Mouse (Mus musculus) forebrain, embryonic 14.5 days (tissue): ENCODE data around the gene Ceacam1. TPM values are rescaled to one million over a fixed set of nuclear protein-coding genes. Genes with fewer than 3 reads are reported as not detected.
A peak's percentile ranks its signal among the peaks of the same experiment; 100 is the strongest.
"Not testable (repeated sequence)": the region's sequence is repeated elsewhere in the genome, so short reads cannot be mapped to it uniquely, and the experiment has no call there.

Experiments
- ATAC-seq: fragments of 200-750 bp; cut with Nextera tagmentation; 2 replicates; pipeline ENCODE4 v1.8.0; 2017; ENCODE audit warnings: mild to moderate bottlenecking, moderate library complexity
- DNase-seq: peaks from one replicate; pipeline ENCODE4 v3.0.0-alpha.2; 2015; ENCODE audit warnings: low spot score
- H3K27ac ChIP-seq: fragments of 300-500 bp; sonication (generic); 2 replicates; pipeline ENCODE4 v1.5.1; 2014; ENCODE audit warnings: low read depth, mild to moderate bottlenecking, control low read depth, low read length, moderate library complexity
- H3K27me3 ChIP-seq: fragments of 300-500 bp; sonication (generic); replicated peaks from 2 replicates; pipeline ENCODE4 v1.6.1; 2014; ENCODE audit warnings: low read length, control low read depth, mixed read lengths; ENCODE audit not compliant: control insufficient read depth, insufficient read depth
- H3K36me3 ChIP-seq: fragments of 300-500 bp; sonication (generic); 2 replicates; pipeline ENCODE4 v1.6.1; 2014; ENCODE audit warnings: low read length, control low read depth; ENCODE audit not compliant: control insufficient read depth, insufficient read depth
- H3K4me1 ChIP-seq: fragments of 300-500 bp; sonication (generic); 2 replicates; pipeline ENCODE4 v1.6.1; 2014; ENCODE audit warnings: antibody characterized with exemption, low read length, control low read depth; ENCODE audit not compliant: control insufficient read depth, insufficient read depth
- H3K4me2 ChIP-seq: fragments of 300-500 bp; sonication (generic); 2 replicates; pipeline ENCODE4 v1.6.1; 2014; ENCODE audit warnings: mild to moderate bottlenecking, control low read depth, low read length
- H3K4me3 ChIP-seq: fragments of 300-500 bp; sonication (generic); 2 replicates; pipeline ENCODE4 v1.5.1; 2014; ENCODE audit warnings: low read depth, low read length, control low read depth
- H3K9ac ChIP-seq: fragments of 300-500 bp; sonication (generic); 2 replicates; pipeline ENCODE4 v1.6.1; 2014; ENCODE audit warnings: mild to moderate bottlenecking, low read length, control low read depth, moderate library complexity
- H3K9me3 ChIP-seq: fragments of 300-500 bp; sonication (generic); replicated peaks from 2 replicates; pipeline ENCODE4 v1.6.1; 2016; ENCODE audit warnings: low read length, control low read depth, mixed read lengths; ENCODE audit not compliant: control insufficient read depth
- WGBS: fragments of 180-500 bp; shearing (Covaris S2); extraction: QIAGEN DNeasy Blood & Tissue Kit; methylation state at CpG from one replicate; pipeline ENCODE4 v1.1.7; 2014; 5-methylcytosine and 5-hydroxymethylcytosine counted together
- polyA plus RNA-seq: library from polyadenylated mRNA; unstranded; fragments of >200 nt; fragmentation: Nextera tagmentation; extraction: Ambion mirVana; gene quantifications from 2 replicates; pipeline ENCODE4 v1.2.1, GENCODE M21; 2014

The Ceacam1 gene
- polyA plus RNA-seq, 1 experiment from 2014 or later = 0.99 TPM

DNA sequence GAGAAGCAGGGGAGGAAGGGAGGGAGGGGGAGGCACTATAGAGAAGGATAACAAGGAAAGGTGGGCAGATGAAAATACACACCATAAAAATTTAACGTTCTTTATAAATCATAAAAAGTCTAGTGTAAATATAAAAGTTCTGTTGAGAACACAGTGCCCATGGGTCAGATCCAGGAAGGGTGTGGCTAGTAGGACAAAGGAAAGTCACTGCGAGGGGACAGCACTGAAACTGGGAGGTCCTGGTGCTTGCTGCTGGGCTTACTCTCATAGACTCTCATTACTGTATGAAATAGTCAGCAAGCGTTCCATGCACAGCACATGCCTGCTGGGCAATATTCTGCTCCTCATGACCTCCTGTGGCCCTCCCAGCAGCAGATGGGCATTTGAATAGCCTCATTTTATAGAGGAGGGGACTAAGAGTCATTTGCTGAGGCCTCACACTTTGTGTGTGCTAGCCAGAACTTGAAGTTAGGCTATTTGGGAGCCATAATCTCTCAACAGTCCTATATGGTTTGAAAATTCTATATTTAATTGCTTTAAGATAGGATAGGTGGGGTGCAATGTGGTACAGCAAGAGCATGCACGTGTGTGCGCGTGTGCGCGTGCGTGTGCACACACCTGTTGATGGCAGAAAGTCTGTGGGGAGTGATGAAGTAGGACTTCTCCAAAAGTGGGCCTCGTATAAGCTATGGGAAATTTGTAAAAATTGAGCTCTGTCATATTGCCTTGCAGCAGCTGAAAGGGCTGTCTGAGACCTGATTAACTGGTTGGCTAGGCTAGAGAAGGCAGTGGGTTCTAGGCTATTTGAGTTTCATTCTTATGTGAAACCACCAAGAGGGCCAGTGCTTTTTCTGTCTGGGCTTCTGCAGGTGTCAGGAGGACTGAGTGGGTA is 42.5 kb downstream of the Ceacam1 start:
- Histone ChIP-seq H3K4me1 (0 out of 2 replicates have a peak, but pooled peaks cover 5% of the 10 kb centered on the region), H3K27ac (no peak overlapping the region), H3K4me2 (no peak overlapping the region), H3K36me3 (no peaks in the 10 kb centered on the region), H3K9ac (no peak overlapping the region), H3K27me3 (no peaks in the 10 kb centered on the region), H3K9me3 (no peaks in the 10 kb centered on the region), H3K4me3 (no peak overlapping the region)
- WGBS = 89% methylated on average over 10 of the region's 10 CpGs
- ATAC-seq (no peak), DNase-seq (no peak)

DNA sequence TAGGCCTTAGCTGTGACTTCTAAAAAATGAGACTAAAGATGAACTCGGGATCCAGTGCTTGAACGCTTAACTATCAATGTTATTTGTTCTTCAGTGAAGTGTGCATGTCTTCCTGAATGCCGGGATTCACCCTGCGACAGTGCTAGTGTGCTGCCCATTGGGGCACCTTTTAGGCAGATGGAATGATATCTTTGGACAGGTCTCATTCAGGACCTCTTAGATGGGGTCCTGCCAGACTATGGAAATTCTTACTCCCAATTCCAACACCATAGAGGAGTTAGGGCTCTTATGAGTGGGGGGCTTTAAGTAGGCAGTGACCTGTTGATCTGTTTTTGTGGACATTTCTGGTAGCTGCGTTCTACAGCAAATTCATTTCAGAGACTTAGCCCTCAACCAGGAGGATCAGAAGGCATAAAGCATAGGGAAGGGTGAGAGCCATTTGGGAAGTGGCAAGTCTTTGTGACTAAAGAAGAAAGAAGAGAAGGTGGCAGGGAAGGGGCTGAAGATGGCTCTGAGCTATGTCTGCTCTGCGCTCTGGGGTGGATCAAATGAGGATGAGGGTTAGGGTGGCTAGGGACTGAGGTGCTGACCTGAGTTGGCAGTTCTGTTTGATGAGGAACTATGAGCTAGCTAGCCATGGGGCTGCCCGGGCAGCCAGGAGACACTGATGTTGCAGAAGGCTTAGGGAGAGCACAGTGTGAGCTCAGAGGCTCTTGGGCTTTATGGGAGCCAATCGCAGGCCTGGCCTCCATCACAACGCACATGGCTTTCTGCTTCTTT is 43.4 kb downstream of the Ceacam1 start:
- no peaks in the 10 kb centered on the region for H3K36me3 ChIP-seq
- no peak for DNase-seq
- 92% methylated on average over 9 of the region's 9 CpGs for WGBS
- no peak for ATAC-seq
- H3K4me3 ChIP-seq = no peak overlapping the region
- H3K4me1 ChIP-seq = 0 out of 2 replicates have a peak, but pooled peaks cover 5% of the 10 kb centered on the region
- no peak overlapping the region for H3K9ac ChIP-seq
- no peaks in the 10 kb centered on the region for H3K9me3 ChIP-seq
- H3K27me3 ChIP-seq = no peaks in the 10 kb centered on the region
- no peak overlapping the region for H3K27ac ChIP-seq
- H3K4me2 ChIP-seq = no peak overlapping the region

DNA sequence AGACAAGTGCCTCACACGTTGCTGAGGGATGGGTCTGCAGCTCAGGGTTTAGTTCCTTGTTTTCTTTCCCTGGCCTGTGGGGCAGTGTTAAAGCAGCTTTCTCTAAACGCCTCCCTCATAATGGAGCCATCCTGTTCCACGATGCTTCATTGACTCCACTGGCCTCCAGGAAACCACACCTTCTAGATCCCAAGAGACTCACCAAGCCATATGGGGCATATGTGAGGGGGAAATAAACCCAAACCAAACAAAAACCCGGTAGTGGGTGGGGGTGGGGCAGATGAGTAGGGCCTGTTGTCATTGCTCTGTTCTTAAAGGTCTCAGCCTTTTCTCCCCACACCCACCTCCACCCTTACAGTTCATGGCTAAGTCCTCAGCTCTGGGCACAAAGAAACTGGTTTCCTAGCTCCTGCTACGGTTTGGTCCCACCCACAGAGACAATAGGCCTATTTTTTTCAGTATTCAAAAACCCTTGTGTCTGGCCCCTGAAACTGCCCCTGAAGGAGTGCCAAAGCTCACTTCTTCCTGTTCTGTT is 44.3 kb downstream of the Ceacam1 start:
- DNase-seq = peak; percentile 7
- WGBS = 9% methylated on average over 5 of the region's 5 CpGs
- Histone ChIP-seq H3K9me3 (no peaks in the 10 kb centered on the region), H3K4me1 (0 out of 2 replicates have a peak, but pooled peaks cover 5% of the 10 kb centered on the region), H3K36me3 (no peaks in the 10 kb centered on the region), H3K27ac (0 out of 2 replicates have a peak overlapping the region, but pooled peaks have one; percentile 18), H3K4me3 (no peak overlapping the region), H3K4me2 (no peak overlapping the region), H3K9ac (no peak overlapping the region), H3K27me3 (no peaks in the 10 kb centered on the region)
- no peak for ATAC-seq

DNA sequence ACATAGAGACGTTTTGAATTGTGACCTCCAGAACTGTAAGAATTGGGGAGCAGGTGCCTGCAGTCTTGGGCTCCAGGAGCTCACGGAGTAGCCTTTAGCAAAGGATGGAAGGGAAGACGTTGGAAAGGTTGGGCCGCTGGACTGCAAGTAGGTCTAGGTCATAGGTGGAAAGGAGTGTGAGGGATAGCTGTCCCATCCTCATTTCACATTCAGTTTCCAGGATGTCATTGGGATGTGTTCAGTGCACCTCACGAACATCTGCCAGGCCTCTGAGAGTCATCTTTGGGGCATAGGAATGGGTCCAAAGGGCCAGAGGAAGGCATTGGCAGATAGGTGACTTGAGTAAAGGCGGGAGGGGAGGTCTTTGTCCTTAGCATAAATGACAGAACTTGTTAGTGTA is 45.0 kb downstream of the Ceacam1 start:
- H3K9me3 ChIP-seq = no peaks in the 10 kb centered on the region
- no peak overlapping the region for H3K27ac ChIP-seq
- H3K4me1 ChIP-seq = 0 out of 2 replicates have a peak, but pooled peaks cover 5% of the 10 kb centered on the region
- no peak overlapping the region for H3K9ac ChIP-seq
- no peak overlapping the region for H3K4me3 ChIP-seq
- H3K36me3 ChIP-seq = no peaks in the 10 kb centered on the region
- DNase-seq = no peak
- no peaks in the 10 kb centered on the region for H3K27me3 ChIP-seq
- 93% methylated on average over 6 of the region's 6 CpGs for WGBS
- no peak overlapping the region for H3K4me2 ChIP-seq
- ATAC-seq = no peak

DNA sequence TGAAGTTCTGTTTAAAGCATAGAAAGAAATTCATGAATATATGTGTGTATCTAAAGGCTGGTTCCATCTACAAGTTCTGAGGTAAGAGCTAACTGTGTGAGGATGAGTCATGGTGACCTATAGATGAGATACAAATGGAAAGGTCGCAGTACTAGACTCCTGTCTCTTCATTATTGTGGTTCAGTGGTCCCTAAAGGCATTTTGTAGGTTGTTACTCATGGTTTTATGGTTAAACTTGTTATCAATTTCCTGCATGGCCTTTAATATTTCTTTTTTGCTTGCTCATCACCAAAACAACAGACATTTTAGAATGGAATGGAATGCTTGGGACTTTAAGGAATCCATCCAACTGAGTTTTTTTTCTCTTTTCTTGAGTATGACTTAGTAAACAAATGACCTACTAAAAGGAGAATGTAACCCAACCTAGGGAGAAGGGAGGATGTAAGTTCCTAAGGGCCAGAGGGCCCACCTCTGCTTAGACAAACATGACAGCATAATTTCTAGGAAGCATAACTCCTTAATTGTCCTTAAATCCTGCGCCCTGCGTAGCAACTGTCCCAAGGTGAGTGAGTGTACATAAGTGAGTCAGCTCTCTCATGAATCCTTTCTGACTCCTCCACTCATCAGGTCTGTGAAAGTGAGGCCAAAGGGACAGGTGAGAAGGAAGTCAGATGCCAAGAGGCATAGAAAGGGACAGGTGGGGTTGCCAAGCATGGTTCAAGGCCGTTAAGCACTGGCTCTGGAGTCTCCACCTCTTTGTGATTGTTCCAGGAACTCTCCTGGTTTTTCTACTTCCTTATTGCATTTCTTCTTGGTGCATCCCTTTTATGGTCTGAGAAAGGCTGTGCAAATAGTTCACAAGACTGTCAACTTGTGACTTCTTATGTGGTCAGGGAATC is 47.3 kb downstream of the Ceacam1 start:
- Histone ChIP-seq H3K9me3 (no peaks in the 10 kb centered on the region), H3K4me1 (0 out of 2 replicates have a peak, but pooled peaks cover 5% of the 10 kb centered on the region), H3K27ac (no peak overlapping the region), H3K4me2 (no peak overlapping the region), H3K36me3 (no peaks in the 10 kb centered on the region), H3K9ac (no peak overlapping the region), H3K4me3 (no peak overlapping the region), H3K27me3 (no peaks in the 10 kb centered on the region)
- ATAC-seq (no peak), DNase-seq (no peak)
- 90% methylated on average over 4 of the region's 4 CpGs for WGBS

DNA sequence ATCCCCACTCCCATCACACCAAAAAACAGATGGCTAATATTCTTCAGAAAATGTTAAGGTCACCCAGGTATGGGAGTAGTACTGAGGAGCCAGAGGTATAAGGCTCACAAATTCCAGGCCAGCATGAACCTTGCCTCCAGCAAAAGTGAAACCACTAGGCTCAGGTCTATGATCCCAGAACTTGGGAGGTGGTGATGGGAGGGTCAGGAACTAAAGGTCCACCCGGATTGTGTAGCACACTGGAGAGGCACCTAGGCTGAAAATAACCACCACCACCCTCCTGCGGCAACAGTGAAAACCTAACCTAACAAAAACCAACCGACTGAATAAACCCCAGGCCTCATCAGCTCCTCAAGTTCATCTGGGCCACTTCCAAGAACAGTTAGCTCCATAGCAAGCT is 49.1 kb downstream of the Ceacam1 start:
- DNase-seq (no peak), ATAC-seq (no peak)
- WGBS = 93% methylated on average over 3 of the region's 3 CpGs
- Histone ChIP-seq H3K4me1 (0 out of 2 replicates have a peak, but pooled peaks cover 4% of the 10 kb centered on the region), H3K36me3 (no peaks in the 10 kb centered on the region), H3K9me3 (no peaks in the 10 kb centered on the region), H3K4me3 (no peak overlapping the region), H3K27me3 (no peaks in the 10 kb centered on the region), H3K27ac (no peak overlapping the region), H3K9ac (no peak overlapping the region), H3K4me2 (no peak overlapping the region)

DNA sequence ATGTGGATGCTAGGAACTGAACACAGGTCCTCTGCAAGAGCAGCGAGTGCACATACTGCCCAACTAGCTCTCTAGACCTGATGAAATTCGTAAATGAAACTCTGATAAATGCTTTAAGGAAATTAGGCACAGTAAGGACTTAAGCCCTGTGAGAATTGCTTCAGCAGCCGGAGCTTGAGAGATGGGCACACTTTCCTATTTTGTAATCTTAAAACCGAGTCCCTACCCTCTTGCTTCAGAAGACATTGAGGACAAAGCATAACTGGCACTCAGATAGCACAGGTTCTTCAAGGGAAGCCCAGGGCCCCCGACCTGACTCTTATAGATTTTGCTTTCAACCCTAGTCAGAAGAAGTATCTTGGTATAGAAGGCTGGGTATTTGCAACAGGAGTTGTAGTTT is 50.3 kb downstream of the Ceacam1 start:
- ATAC-seq = no peak
- DNase-seq = no peak
- WGBS = 84% methylated on average over 5 of the region's 5 CpGs

DNA sequence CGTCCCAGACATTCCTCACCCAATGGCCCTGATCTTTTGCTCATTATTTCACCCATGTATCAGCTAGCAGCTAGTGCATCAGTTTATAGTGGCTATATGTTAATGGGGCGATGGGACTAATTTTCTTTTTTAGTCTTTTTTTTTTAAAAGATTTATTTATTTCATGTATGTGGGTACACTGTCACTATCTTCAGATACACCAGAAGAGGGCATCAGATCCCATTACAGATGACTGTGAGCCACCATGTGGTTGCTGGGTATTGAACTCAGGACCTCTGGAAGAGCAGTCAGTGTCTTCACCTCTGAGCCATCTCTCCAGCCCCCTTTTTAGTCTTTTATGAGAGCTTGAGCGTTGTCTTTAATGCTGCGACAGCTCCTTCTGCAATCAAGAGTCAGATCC is 51.0 kb downstream of the Ceacam1 start:
- WGBS = 91% methylated on average over 4 of the region's 4 CpGs
- not testable (repeated sequence) for H3K4me3 ChIP-seq, H3K27ac ChIP-seq, DNase-seq, H3K4me2 ChIP-seq, H3K9me3 ChIP-seq, H3K4me1 ChIP-seq, H3K9ac ChIP-seq, ATAC-seq, H3K27me3 ChIP-seq, H3K36me3 ChIP-seq

More for the DNA sequence above, 50.3 kb downstream of the Ceacam1 start:
- no peaks in the 10 kb centered on the region for H3K27me3 ChIP-seq
- H3K4me2 ChIP-seq = no peak overlapping the region
- no peak overlapping the region for H3K9ac ChIP-seq
- H3K4me3 ChIP-seq = no peak overlapping the region
- H3K4me1 ChIP-seq = no peaks in the 10 kb centered on the region
- no peak overlapping the region for H3K27ac ChIP-seq
- H3K36me3 ChIP-seq = no peaks in the 10 kb centered on the region
- no peaks in the 10 kb centered on the region for H3K9me3 ChIP-seq
